In the genomic region with DNA sequence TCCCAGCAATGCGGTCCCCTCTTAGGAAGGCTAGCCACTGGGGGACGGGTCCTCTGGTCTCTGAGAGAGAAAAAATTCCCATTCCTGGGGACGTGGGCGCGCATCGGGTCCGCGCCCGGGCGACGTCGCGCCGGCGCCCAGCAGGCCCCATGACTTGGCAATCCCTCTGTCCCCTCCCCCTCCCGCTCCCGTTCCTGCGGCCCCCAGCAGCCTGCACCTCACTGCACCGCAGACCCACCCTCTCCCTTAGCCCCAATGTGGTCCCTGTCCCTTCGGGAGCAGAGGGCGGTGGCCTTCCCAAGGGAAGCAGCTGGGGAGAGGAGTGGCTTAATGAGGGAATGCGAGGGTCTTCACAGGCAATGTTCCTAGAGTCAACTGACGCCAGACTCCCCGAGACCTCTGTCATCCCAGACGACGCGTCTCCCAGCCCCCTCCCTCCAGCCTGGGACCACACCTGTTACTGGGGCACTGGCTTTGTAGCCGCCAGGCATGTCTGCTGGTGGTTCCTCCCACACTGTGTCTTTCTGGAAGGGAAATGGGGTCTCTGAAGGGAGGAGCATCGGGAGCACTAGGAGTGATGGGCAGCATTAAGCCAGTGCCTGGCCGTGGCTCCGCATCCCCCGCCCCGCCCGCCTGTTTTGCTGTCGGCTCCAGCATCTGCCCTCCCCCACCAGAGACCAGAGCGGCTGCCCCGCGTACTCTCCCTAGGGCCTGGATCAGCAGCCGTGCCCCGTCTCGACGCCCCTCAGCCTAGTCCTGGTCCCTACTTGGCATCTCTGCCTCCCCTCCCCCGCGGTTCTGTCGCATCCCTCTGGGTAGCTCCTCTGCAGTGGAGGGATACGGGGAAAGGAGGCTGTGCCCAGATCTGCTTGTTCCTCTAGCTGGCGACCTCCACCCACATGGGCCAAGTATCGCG, we compare ENCODE assay signal across 8 mouse cellular contexts. TPM values are rescaled to one million over a fixed set of nuclear protein-coding genes. Genes with fewer than 3 reads are reported as not detected.
A peak's percentile ranks its signal among the peaks of the same experiment; 100 is the strongest.
DNase-seq lines count a peak whose midpoint lies in the region; ATAC-seq lines count a peak whose summit lies in the region.

No protein-coding gene starts in this region.

- H3K9ac ChIP-seq in kidney, embryonic 14.5 days (ENCODE audit: low read depth, low read length), result peak overlapping the region; percentile 53
- H3K9ac ChIP-seq in liver, embryonic 16.5 days (ENCODE audit: low read depth, low read length), result no peak overlapping the region
- peak overlapping the region; percentile 38; the same call in 1 of the 2 replicates for H3K9ac ChIP-seq in stomach, embryonic 14.5 days (replicated peaks; ENCODE audit: low read depth, low read length)

- H3K27ac ChIP-seq in kidney, embryonic 14.5 days (ENCODE audit: low read depth, low read length), result no peak overlapping the region
- H3K27ac ChIP-seq in liver, embryonic 16.5 days (ENCODE audit: low read length), result no peak overlapping the region
- no peak overlapping the region for H3K27ac ChIP-seq in stomach, embryonic 14.5 days (ENCODE audit: low read length)

- 0 out of 2 replicates have a peak, but pooled peaks cover 7% of the 10 kb centered on the region for H3K4me1 ChIP-seq in kidney, embryonic 14.5 days (ENCODE audit: control insufficient read depth, insufficient read depth, low read length)
- H3K4me1 ChIP-seq in liver, embryonic 16.5 days (ENCODE audit: control insufficient read depth, low read depth, low read length), result no peaks in the 10 kb centered on the region
- H3K4me1 ChIP-seq in stomach, embryonic 14.5 days (ENCODE audit: control insufficient read depth, insufficient read depth, low read length), result 0 out of 2 replicates have a peak, but pooled peaks cover 6% of the 10 kb centered on the region

- H3K9me3 ChIP-seq in kidney, embryonic 14.5 days (ENCODE audit: control insufficient read depth, low read length), result no peaks in the 10 kb centered on the region
- no peaks in the 10 kb centered on the region for H3K9me3 ChIP-seq in liver, embryonic 16.5 days (replicated peaks; ENCODE audit: control insufficient read depth, low read length)
- H3K9me3 ChIP-seq in stomach, embryonic 14.5 days (ENCODE audit: control insufficient read depth, low read depth, low read length), result no peaks in the 10 kb centered on the region

- DNase-seq in kidney, adult 18-20 months, result no peak
- DNase-seq in cerebellum, adult 18-20 months, result peak; percentile 66 to 73
- DNase-seq in forelimb bud, embryonic 11.5 days (ENCODE audit: low read depth, low spot score), result peak; percentile 17
- DNase-seq in kidney, postnatal 10 days, result peak; percentile 43
- no peak for DNase-seq in spleen, adult 12 weeks (ENCODE audit: low spot score)

- ATAC-seq in kidney, embryonic 14.5 days (ENCODE audit: low FRiP score, low TSS enrichment), result peak; percentile 59
- no peak for ATAC-seq in liver, embryonic 16.5 days (ENCODE audit: low read depth)
- peak; percentile 54; the same call in 1 of the 2 replicates for ATAC-seq in stomach, embryonic 14.5 days (ENCODE audit: insufficient number of reproducible peaks, insufficient read depth, low FRiP score, low read depth)

- H3K36me3 ChIP-seq in kidney, embryonic 14.5 days (ENCODE audit: control insufficient read depth, insufficient read depth, low read length), result no peaks in the 10 kb centered on the region
- no peaks in the 10 kb centered on the region for H3K36me3 ChIP-seq in liver, embryonic 16.5 days (ENCODE audit: control insufficient read depth, insufficient read depth)
- no peaks in the 10 kb centered on the region for H3K36me3 ChIP-seq in stomach, embryonic 14.5 days (ENCODE audit: control insufficient read depth, insufficient read depth, low read length)

- peaks cover 48% of the 10 kb centered on the region for H3K27me3 ChIP-seq in kidney, embryonic 14.5 days (ENCODE audit: control insufficient read depth, insufficient read depth, low read length)
- peaks cover 44% of the 10 kb centered on the region for H3K27me3 ChIP-seq in liver, embryonic 16.5 days (ENCODE audit: control insufficient read depth, insufficient read depth, low read depth, low read length)
- H3K27me3 ChIP-seq in stomach, embryonic 14.5 days (ENCODE audit: control insufficient read depth, insufficient read depth, low read length), result 0 out of 2 replicates have a peak, but pooled peaks cover 19% of the 10 kb centered on the region

- peak overlapping the region; percentile 51 for H3K4me3 ChIP-seq in kidney, embryonic 14.5 days (ENCODE audit: low read length)
- H3K4me3 ChIP-seq in liver, embryonic 16.5 days (ENCODE audit: low read depth, low read length), result peak overlapping the region; percentile 29
- peak overlapping the region; percentile 49 for H3K4me3 ChIP-seq in stomach, embryonic 14.5 days (ENCODE audit: low read depth, low read length)

- H3K4me2 ChIP-seq in kidney, embryonic 14.5 days (replicated peaks; ENCODE audit: low read depth, low read length), result peak overlapping the region; percentile 83
- peak overlapping the region; percentile 39 for H3K4me2 ChIP-seq in liver, embryonic 16.5 days (ENCODE audit: low read depth, low read length)
- peak overlapping the region; percentile 99 for H3K4me2 ChIP-seq in stomach, embryonic 14.5 days (replicated peaks; ENCODE audit: low read depth, low read length)

- WGBS in kidney, embryonic 14.5 days, result 1% methylated on average over 48 of the region's 49 CpGs
- 2% methylated on average over 49 of the region's 49 CpGs for whole genome bisulfite sequencing in liver, embryonic 16.5 days (ENCODE audit: insufficient replicate concordance)
- under 1% methylated on average over 49 of the region's 49 CpGs for WGBS in stomach, embryonic 14.5 days

RNA-seq across cellular contexts. Expression of a gene that starts 0.9 kb away (rescaled TPM):
- polyA plus RNA-seq in kidney, embryonic 14.5 days (2014; fragmentation: Nextera tagmentation; extraction: Ambion mirVana), result 3.2 and 6.9 TPM in 2 replicates
- polyA plus RNA-seq in liver, embryonic 16.5 days (2015; fragmentation: Nextera tagmentation; extraction: Ambion mirVana), result 0.19 and 0.20 TPM in 2 replicates
- 18.7 and 23.2 TPM in 2 replicates for polyA plus RNA-seq in stomach, embryonic 14.5 days (2014; fragmentation: Nextera tagmentation; extraction: Ambion mirVana)

RNA-seq across cellular contexts. Expression of a gene that starts 34.2 kb away (rescaled TPM):
- polyA plus RNA-seq in kidney, embryonic 14.5 days (2014; fragmentation: Nextera tagmentation; extraction: Ambion mirVana), result not detected in 2 replicates
- polyA plus RNA-seq in liver, embryonic 16.5 days (2015; fragmentation: Nextera tagmentation; extraction: Ambion mirVana), result 15.5 and 17.4 TPM in 2 replicates
- polyA plus RNA-seq in stomach, embryonic 14.5 days (2014; fragmentation: Nextera tagmentation; extraction: Ambion mirVana), result not detected in 2 replicates

RNA-seq across cellular contexts. Expression of a gene that starts 59.9 kb away (rescaled TPM):
- 0.42 and 0.49 TPM in 2 replicates for polyA plus RNA-seq in kidney, embryonic 14.5 days (2014; fragmentation: Nextera tagmentation; extraction: Ambion mirVana)
- 0.11 and 0.32 TPM in 2 replicates for polyA plus RNA-seq in liver, embryonic 16.5 days (2015; fragmentation: Nextera tagmentation; extraction: Ambion mirVana)
- 2.6 TPM in 2 replicates for polyA plus RNA-seq in stomach, embryonic 14.5 days (2014; fragmentation: Nextera tagmentation; extraction: Ambion mirVana)

Comparison
In these comparisons a context has a peak if more than half of its experiments do, and no peak if none do; other contexts are left out.
1. DNase-seq: peak in cerebellum, adult 18-20 months (2 of 2), forelimb bud, embryonic 11.5 days (single experiment) and kidney, postnatal 10 days (single experiment); none in kidney, adult 18-20 months (single experiment) and spleen, adult 12 weeks (single experiment).
2. H3K4me2 ChIP-seq: peak in every context shown above with its lines; median percentile 99 in stomach, embryonic 14.5 days; 83 in kidney, embryonic 14.5 days; 39 in liver, embryonic 16.5 days.
3. RNA of a gene that starts 34.2 kb away (polyA plus RNA-seq): 15.5 to 17.4 TPM in liver, embryonic 16.5 days; not detected in kidney, embryonic 14.5 days and not detected in stomach, embryonic 14.5 days; every median in the first group is over 10 times any median in the second.
4. Peak in every context shown above with its lines, with median percentiles within 50 percentile points of each other: H3K4me3 ChIP-seq.